Mouse (Mus musculus) neural tube, embryonic 15.5 days (tissue): Measurements from ENCODE around the gene Phyhd1. TPM values are rescaled to one million over a fixed set of nuclear protein-coding genes. Genes with fewer than 3 reads are reported as not detected.
A peak's percentile ranks its signal among the peaks of the same experiment; 100 is the strongest.

Experiments used
- ATAC-seq: fragments of 200-750 bp; cut with Nextera tagmentation; 2 replicates; pipeline ENCODE4 v1.8.0; 2017; ENCODE audit warnings: mild to moderate bottlenecking, moderate TSS enrichment, moderate library complexity; ENCODE audit not compliant: low FRiP score
- H3K27ac ChIP-seq: fragments of 300-500 bp; sonication (generic); replicated peaks from 2 replicates; pipeline ENCODE4 v1.5.1; 2015; ENCODE audit warnings: mild to moderate bottlenecking, inconsistent platforms
- H3K27me3 ChIP-seq: fragments of 300-500 bp; sonication (generic); replicated peaks from 2 replicates; pipeline ENCODE4 v1.6.1; 2015; ENCODE audit warnings: inconsistent platforms
- H3K36me3 ChIP-seq: fragments of 300-500 bp; sonication (generic); 2 replicates; pipeline ENCODE4 v1.6.1; 2015; ENCODE audit warnings: inconsistent platforms
- H3K4me1 ChIP-seq: fragments of 300-500 bp; sonication (generic); 2 replicates; pipeline ENCODE4 v1.6.1; 2015; ENCODE audit warnings: inconsistent platforms
- H3K4me2 ChIP-seq: fragments of 300-500 bp; sonication (generic); 2 replicates; pipeline ENCODE4 v1.6.1; 2015; ENCODE audit warnings: inconsistent platforms, mild to moderate bottlenecking, moderate library complexity
- H3K4me3 ChIP-seq: fragments of 300-500 bp; sonication (generic); replicated peaks from 2 replicates; pipeline ENCODE4 v1.5.1; 2015; ENCODE audit warnings: mild to moderate bottlenecking, inconsistent platforms
- H3K9ac ChIP-seq: fragments of 300-500 bp; sonication (generic); replicated peaks from 2 replicates; pipeline ENCODE4 v1.6.1; 2015; ENCODE audit warnings: mild to moderate bottlenecking, inconsistent platforms
- H3K9me3 ChIP-seq: fragments of 300-500 bp; sonication (generic); replicated peaks from 2 replicates; pipeline ENCODE4 v1.6.1; 2016; ENCODE audit warnings: inconsistent platforms
- WGBS: fragments of 180-500 bp; shearing (Covaris S2); methylation state at CpG from one replicate; pipeline ENCODE4 v1.1.7; 2015; ENCODE audit warnings: mixed read lengths; 5-methylcytosine and 5-hydroxymethylcytosine counted together
- polyA plus RNA-seq: library from polyadenylated mRNA; unstranded; fragments of >200 nt; fragmentation: Nextera tagmentation; extraction: Ambion mirVana; gene quantifications from 2 replicates; pipeline ENCODE4 v1.2.1, GENCODE M21; 2015

The Phyhd1 gene
- polyA plus RNA-seq, 1 experiment from 2014 or later = 5.2 TPM

DNA sequence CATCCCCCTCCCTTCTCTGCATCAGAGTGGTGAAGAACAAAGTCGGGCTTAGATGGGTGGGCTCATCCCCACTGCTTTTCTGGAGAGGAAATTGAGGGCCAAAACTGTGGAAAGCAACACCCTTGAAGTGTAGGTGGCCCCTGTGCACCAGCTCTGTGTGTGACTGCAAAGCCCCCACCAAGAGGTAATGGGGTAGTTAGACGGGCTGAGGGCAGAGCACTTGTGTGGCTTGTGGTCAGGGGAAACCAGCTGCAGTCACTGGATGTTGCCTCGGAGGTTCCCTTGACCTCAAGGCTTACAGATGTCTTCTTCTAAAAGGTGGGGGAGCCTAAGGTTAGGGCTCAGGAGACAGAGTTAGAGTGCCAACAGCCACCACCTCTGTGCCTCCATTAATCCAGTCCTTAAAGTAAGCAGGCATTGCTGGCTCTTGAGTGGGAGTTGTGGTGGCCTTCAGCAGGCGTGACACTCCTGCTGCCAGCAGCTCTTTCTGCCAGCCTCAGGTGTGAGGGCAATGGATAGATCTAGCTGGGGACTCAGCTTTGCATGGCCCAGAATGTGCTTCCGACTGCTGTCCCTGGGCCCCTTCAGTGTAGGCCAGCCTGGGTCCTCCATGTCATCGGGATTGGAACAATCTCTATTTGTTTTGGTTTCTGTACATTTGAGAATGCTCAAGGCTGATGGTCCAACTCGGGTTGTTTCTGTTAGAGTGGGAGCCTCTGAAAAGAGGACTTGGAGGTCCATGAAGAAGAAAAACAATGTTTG is 8.1 kb upstream of the Phyhd1 start:
- Histone ChIP-seq H3K27me3 (no peaks in the 10 kb centered on the region), H3K4me1 (peaks cover 24% of the 10 kb centered on the region; the same call in 1 of the 2 replicates), H3K36me3 (peaks cover 81% of the 10 kb centered on the region), H3K9ac (no peak overlapping the region), H3K9me3 (no peaks in the 10 kb centered on the region), H3K4me3 (no peak overlapping the region), H3K4me2 (no peak overlapping the region), H3K27ac (no peak overlapping the region)
- no peak; the same call in 1 of the 2 replicates for ATAC-seq
- WGBS = 89% methylated on average over 7 of the region's 7 CpGs

DNA sequence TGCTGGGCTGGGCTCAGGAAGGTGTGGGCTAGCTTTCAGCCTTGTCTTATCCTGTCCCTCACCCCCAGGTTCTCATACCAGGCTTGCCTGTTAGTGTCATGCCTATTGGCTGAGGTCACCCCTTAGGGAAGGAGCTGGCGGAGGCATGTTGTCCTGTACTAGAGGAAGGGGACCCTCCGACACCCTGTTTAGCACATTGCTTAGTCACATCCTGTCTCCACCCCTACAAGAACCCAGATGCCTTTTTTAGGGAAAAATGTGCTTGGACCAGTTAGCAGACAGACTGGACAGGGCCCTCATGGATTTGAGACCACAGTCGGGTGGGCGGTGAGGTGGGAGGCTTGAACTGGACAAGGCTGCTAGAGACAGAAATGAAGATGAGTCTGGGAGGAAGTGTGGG is 7.4 kb upstream of the Phyhd1 start:
- Histone ChIP-seq H3K9me3 (no peaks in the 10 kb centered on the region), H3K4me2 (no peak overlapping the region), H3K27ac (no peak overlapping the region), H3K36me3 (peaks cover 85% of the 10 kb centered on the region), H3K27me3 (no peaks in the 10 kb centered on the region), H3K9ac (no peak overlapping the region), H3K4me1 (peaks cover 31% of the 10 kb centered on the region), H3K4me3 (no peak overlapping the region)
- no peak for ATAC-seq
- 82% methylated on average over 4 of the region's 4 CpGs for WGBS

DNA sequence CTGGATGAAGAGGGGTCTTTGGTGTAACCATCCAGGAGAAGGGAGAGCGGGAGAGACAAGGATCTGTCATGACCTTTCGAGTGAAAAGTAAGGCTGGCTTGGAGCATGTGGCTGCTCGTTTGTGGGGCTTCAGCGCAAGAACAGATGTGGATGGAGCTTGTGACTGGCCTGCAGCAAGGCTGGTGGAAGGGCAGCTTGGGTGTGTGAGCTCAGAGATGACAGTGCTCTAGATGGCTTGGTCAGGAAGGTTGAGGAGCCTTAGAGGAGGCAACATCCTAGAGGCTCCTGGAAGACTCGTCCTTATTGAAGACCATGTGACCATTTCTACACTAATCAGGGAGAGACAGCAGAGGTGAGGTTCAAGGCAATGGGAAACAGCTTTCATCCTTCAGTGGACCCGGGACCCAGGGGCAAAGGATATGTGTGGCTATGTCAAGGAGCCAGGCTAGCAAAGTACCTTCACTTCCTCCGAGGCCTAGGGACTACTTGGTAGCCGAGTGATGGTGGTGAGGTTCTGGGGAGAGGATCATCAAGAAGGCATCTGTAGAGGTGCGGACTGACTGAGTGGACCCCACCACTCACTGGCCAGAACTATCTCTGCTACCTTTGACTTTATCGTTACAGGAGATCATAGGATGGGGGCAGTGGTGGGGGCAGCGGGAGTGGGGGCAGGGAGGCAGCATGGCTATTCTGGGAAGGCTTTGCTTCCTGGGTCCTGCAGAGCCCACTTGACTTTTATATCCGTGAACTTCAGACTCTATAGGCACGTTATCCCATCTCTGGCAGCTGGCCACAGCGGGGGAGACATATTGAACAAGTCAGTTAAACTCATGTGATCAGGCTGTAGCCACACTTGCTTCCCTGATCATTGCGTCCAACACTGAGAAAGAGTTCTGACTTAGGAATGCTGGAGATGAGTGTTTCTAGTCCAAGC is 6.6 kb upstream of the Phyhd1 start:
- Histone ChIP-seq H3K36me3 (peaks cover 93% of the 10 kb centered on the region), H3K4me1 (peaks cover 38% of the 10 kb centered on the region)

DNA sequence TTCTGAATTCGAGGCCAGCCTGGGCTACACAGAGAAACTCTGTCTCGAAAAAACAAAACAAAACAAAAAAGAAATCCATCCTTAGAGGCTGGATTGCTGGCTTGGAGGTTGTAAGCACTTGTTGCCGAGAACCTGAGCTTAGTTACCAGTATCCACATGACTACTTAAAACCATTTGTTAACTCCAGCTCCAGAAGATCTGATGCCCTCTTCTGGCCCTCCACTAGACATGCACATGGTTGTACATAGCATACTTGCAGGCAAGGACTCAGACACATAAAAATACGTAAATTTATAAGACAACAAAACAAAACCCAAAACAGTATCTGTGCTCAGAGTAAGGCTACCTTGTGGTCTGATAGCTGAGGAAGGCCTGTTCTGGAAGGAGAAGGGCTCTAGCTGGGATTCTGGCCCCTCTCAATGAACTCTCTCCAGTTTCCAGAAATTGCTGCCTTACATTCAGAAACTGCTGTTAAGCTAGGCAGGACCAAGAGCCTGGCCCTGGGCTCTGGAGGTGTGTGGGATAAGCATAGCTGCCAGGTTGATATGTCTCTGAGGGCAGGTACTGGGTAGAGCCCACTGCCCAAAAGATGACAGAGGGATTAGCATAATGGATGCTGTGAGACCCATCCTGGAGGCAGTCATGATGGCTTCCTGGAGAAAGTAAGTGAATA is 4.8 kb upstream of the Phyhd1 start:
- Histone ChIP-seq H3K9ac (no peak overlapping the region), H3K4me1 (peaks cover 55% of the 10 kb centered on the region), H3K36me3 (peaks cover 84% of the 10 kb centered on the region), H3K27me3 (no peaks in the 10 kb centered on the region), H3K4me3 (no peak overlapping the region), H3K4me2 (no peak overlapping the region), H3K9me3 (no peaks in the 10 kb centered on the region), H3K27ac (no peak overlapping the region)
- no peak for ATAC-seq
- WGBS = 91% methylated on average over 4 of the region's 4 CpGs

More for the DNA sequence above, 6.6 kb upstream of the Phyhd1 start:
- ATAC-seq = no peak
- Histone ChIP-seq H3K27ac (no peak overlapping the region), H3K9me3 (no peaks in the 10 kb centered on the region), H3K27me3 (no peaks in the 10 kb centered on the region), H3K4me3 (no peak overlapping the region), H3K9ac (no peak overlapping the region), H3K4me2 (no peak overlapping the region)
- 89% methylated on average over 15 of the region's 15 CpGs for WGBS

DNA sequence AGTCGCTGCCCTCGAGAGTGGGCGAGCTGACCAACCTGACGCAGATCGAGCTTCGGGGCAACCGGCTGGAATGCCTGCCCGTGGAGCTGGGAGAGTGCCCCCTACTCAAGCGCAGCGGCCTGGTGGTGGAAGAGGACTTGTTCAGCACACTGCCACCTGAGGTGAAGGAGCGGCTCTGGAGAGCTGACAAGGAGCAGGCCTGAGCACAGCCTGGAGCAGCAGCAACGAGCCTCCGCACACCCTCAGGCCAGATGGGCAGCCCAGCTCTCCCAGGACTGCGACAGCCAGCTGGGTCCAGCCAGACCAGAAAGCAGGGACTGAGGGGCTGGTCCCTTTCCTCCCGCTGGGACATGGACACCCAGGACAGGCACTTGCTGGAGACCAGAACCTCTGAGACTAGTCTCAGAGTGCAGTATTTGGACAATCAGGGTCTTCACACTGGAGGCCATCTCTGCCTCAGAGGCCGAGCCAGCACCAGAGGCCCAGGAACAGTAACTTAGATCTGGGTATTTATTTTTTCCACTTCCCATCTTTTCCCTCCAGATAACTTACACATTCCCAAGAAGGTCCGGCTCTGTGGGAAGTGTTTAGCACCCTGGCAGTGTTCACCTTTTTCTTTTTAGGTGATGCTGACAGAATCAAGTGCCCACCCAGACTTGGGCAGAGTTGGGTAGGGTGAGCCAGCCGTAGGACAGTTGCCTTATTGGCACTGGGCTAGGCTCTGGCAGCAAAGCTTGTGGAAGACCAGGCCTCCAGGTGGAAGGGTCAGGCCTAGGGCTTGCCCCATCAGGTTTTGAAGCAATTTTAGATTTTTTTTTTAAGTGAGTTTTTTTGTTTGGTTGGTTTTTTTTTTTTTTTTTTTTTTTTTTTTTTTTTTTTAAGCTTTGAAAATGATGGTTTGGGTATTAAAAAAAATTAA is 3.8 kb upstream of the Phyhd1 start:
- Histone ChIP-seq H3K9ac (no peak overlapping the region), H3K4me2 (no peak overlapping the region), H3K9me3 (no peaks in the 10 kb centered on the region), H3K4me1 (peaks cover 64% of the 10 kb centered on the region), H3K4me3 (no peak overlapping the region), H3K36me3 (peaks cover 75% of the 10 kb centered on the region), H3K27ac (peak overlapping the region; percentile 28; the same call in 1 of the 2 replicates), H3K27me3 (no peaks in the 10 kb centered on the region)
- WGBS = 83% methylated on average over 18 of the region's 18 CpGs
- no peak for ATAC-seq

DNA sequence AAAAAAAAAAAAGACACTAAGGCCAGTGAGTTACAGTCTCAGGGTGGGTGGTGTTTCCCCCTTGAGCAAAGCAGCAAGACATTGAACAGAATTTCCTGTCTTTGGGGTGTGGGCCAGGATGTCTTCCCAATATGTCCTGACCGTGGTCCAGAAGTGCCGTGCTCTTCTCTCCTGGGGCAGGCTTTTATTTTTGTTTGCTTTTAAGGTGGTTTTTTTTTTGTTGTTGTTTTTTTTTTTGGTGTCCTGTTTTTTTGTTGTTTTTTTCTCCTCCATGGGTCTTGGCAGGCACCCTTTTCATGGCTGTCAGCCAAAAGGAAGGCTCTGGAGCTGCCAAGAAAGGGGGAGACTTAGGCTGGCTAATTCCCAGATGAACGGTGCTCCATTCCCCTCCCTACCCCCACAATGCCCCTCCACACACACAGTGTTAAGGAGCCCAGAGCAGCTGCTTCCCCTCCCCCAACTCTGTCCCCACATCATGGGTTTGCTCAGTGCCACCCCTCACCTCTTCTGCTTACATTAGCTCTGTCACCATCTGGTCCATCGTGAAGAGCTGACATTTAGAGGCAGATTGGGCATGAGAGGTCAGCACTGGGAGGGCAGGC is 3.1 kb upstream of the Phyhd1 start:
- WGBS = 40% methylated on average over 4 of the region's 4 CpGs
- Histone ChIP-seq H3K27me3 (no peaks in the 10 kb centered on the region), H3K4me2 (no peak overlapping the region), H3K36me3 (peaks cover 67% of the 10 kb centered on the region), H3K4me3 (no peak overlapping the region), H3K9me3 (no peaks in the 10 kb centered on the region), H3K4me1 (peaks cover 58% of the 10 kb centered on the region), H3K27ac (peak overlapping the region; percentile 37; the same call in 1 of the 2 replicates), H3K9ac (no peak overlapping the region)
- peak; percentile 60 for ATAC-seq

DNA sequence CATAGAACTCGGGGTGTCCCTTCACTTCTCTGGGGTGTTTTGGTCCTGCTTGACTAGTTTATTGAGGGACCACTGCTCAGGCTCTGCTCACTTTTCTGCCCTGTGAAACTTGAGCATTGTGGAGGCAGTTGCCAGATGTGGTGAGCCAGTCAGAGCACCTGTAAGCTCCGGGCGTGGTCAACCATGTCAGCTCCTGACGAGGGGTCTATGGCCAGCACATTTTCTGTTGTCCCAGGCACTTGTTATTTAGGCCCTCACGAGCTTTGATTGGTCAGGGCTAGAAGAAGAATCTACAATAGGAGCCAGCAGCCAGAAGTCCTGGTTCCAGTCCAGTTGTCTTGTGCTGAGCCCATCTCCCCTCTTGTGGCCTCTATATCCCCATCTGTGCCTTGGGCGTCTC is 2.2 kb upstream of the Phyhd1 start:
- Histone ChIP-seq H3K4me1 (peaks cover 56% of the 10 kb centered on the region), H3K27ac (no peak overlapping the region), H3K4me3 (no peak overlapping the region), H3K9me3 (no peaks in the 10 kb centered on the region), H3K4me2 (no peak overlapping the region), H3K9ac (no peak overlapping the region), H3K36me3 (peaks cover 61% of the 10 kb centered on the region), H3K27me3 (no peaks in the 10 kb centered on the region)
- ATAC-seq = no peak
- 94% methylated on average over 6 of the region's 6 CpGs for WGBS

DNA sequence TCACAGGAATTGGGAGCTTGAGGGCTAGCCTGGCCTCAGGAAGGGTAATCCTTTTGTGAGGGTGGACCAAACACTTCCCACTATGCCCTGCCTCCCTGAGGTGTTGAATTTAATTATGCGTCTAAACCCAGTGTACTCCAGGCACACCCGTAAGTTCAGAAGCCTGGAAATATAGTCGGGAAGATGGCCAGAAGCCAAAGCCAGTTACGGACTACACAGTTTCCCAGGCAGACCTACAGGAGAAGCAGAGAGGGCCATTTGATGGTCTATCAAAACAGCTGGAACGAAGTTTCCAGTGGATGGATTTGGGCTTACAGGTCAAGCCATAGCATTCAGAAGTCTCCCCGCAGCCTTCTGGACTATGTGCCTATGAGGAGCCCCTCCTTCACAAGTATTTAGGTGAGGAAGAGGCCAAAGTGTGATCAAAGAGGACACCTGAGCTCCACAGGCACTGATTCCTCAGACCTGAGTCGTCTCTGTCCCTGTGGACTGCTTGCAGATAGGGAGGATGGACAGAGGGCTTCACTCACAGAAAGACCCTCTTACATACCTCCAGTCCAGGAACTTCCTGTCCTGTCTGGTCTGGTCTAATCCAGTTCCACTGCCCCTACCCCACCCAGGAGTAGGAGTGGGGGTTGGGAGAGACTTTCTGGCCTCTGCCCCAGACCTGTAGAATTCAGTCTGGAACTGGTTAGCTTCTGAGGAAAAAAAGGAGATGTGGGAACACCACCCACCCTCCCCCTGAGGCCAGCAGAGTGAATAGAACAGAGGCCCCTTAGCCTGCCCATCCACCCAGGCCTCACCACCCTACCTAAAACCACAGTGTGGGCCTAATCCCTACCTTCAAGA is 1.1 kb upstream of the Phyhd1 start:
- no peaks in the 10 kb centered on the region for H3K27me3 ChIP-seq
- no peak overlapping the region for H3K4me2 ChIP-seq
- no peaks in the 10 kb centered on the region for H3K9me3 ChIP-seq
- no peak overlapping the region for H3K4me3 ChIP-seq
- no peak for ATAC-seq
- no peak overlapping the region for H3K9ac ChIP-seq
- peak overlapping the region; percentile 71; the same call in 1 of the 2 replicates for H3K27ac ChIP-seq
- peaks cover 53% of the 10 kb centered on the region for H3K36me3 ChIP-seq
- 67% methylated on average over 7 of the region's 7 CpGs for WGBS
- H3K4me1 ChIP-seq = peaks cover 53% of the 10 kb centered on the region

DNA sequence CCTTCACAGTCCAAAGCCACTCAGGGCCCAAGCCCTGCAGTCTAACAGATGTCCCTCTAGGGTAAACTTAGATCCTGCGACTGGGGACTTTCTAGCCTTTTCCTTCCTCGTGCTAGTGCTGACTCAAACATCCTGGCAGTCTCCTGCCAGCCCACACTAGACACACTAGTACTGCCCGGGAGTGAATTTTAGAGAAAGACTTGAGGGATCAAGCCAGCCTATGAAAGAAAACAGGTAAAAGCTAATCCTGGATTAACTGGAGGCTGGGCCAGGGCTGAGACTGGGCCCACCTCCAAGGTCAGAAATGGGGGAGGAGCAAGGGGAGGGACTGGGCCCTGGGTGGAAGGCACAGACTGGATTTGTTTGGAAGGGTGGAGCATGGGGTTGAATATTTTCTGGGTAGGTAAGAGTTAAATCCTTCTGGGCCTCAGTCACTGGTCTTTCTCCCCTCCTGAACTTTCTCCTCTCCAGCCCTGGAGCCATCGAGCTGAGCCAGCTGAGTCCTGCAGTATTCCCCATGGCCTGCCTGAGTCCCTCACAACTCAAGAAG is 464 bp downstream of the Phyhd1 start:
- ATAC-seq = no peak
- Histone ChIP-seq H3K9me3 (no peaks in the 10 kb centered on the region), H3K4me3 (no peak overlapping the region), H3K9ac (no peak overlapping the region), H3K27me3 (no peaks in the 10 kb centered on the region), H3K36me3 (peaks cover 40% of the 10 kb centered on the region), H3K4me2 (no peak overlapping the region), H3K27ac (peak overlapping the region; percentile 71), H3K4me1 (peaks cover 56% of the 10 kb centered on the region)
- WGBS = 34% methylated on average over 4 of the region's 4 CpGs

DNA sequence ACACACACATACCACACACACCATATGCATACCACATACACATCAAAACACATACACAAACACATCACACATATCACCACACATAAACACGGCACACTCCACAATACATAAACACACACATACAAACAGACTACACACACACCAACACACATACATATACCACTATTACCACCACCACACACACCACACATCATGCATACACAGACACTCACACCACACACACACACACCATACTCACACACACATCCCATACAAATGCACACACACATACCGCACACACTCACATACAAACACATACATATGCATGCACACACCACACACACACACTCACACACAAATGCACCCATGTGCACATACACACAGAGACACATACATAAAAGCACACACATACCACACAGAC is 1.5 kb downstream of the Phyhd1 start:
- no peaks in the 10 kb centered on the region for H3K27me3 ChIP-seq
- H3K4me1 ChIP-seq = peaks cover 47% of the 10 kb centered on the region
- H3K4me3 ChIP-seq = no peak overlapping the region
- no peaks in the 10 kb centered on the region for H3K9me3 ChIP-seq
- 94% methylated on average over 2 of the region's 2 CpGs for WGBS
- no peak overlapping the region for H3K27ac ChIP-seq
- ATAC-seq = no peak
- peaks cover 30% of the 10 kb centered on the region for H3K36me3 ChIP-seq
- H3K9ac ChIP-seq = no peak overlapping the region
- H3K4me2 ChIP-seq = no peak overlapping the region
